Mouse (Mus musculus) ES-Bruce4 (cell line): ENCODE measurements around the gene Gne. TPM values are rescaled to one million over a fixed set of nuclear protein-coding genes. Genes with fewer than 3 reads are reported as not detected.

Experiments
- H3K27ac ChIP-seq: 2 replicates; pipeline ENCODE4 v1.5.1; 2012; ENCODE audit warnings: low read length, inconsistent platforms; ENCODE audit not compliant: insufficient read depth
- H3K27me3 ChIP-seq: 2 replicates; pipeline ENCODE4 v1.6.1; 2012; ENCODE audit warnings: mild to moderate bottlenecking, low read length, inconsistent platforms; ENCODE audit not compliant: control insufficient read depth, poor library complexity, insufficient read depth, severe bottlenecking
- H3K36me3 ChIP-seq: 2 replicates; pipeline ENCODE4 v1.6.1; 2012; ENCODE audit warnings: inconsistent platforms, mild to moderate bottlenecking, low read length, moderate library complexity; ENCODE audit not compliant: control insufficient read depth, poor library complexity, insufficient read depth, severe bottlenecking
- H3K4me1 ChIP-seq: one replicate; pipeline ENCODE4 v1.8.1; 2011; ENCODE audit warnings: low read length; ENCODE audit not compliant: control insufficient read depth, insufficient read depth
- H3K4me3 ChIP-seq: 2 replicates; pipeline ENCODE4 v1.5.1; 2011; ENCODE audit warnings: low read depth, mild to moderate bottlenecking, low read length
- H3K9ac ChIP-seq: 2 replicates; pipeline ENCODE4 v1.6.1; 2012; ENCODE audit warnings: low read depth, mild to moderate bottlenecking, inconsistent platforms; ENCODE audit not compliant: poor library complexity, severe bottlenecking
- H3K9me3 ChIP-seq: replicated peaks from 2 replicates; pipeline ENCODE4 v1.6.1; 2012; ENCODE audit warnings: mild to moderate bottlenecking, low read length, inconsistent platforms; ENCODE audit not compliant: control insufficient read depth, poor library complexity, insufficient read depth, severe bottlenecking
- CTCF ChIP-seq: IDR thresholded peaks from one replicate; pipeline ENCODE4 v1.8.1; 2011; ENCODE audit warnings: low read depth, low read length
- EP300 ChIP-seq: IDR thresholded peaks from 2 replicates; pipeline ENCODE4 v1.6.1; 2011; ENCODE audit warnings: low read depth, low read length; ENCODE audit not compliant: insufficient read depth
- POLR2A ChIP-seq: IDR thresholded peaks from one replicate; pipeline ENCODE4 v1.8.1; 2011; ENCODE audit warnings: low read length; ENCODE audit not compliant: insufficient read depth
- polyA plus RNA-seq: library from polyadenylated mRNA; stranded (reverse); fragments of >200 nt; gene quantifications from 2 replicates; pipeline ENCODE4 v1.2.4, GENCODE M21; 2011; ENCODE audit warnings: low read depth; ENCODE audit not compliant: missing spikeins, insufficient read depth, insufficient read length

Gene Gne
- polyA plus RNA-seq, 1 experiment, result 28.6 TPM

DNA sequence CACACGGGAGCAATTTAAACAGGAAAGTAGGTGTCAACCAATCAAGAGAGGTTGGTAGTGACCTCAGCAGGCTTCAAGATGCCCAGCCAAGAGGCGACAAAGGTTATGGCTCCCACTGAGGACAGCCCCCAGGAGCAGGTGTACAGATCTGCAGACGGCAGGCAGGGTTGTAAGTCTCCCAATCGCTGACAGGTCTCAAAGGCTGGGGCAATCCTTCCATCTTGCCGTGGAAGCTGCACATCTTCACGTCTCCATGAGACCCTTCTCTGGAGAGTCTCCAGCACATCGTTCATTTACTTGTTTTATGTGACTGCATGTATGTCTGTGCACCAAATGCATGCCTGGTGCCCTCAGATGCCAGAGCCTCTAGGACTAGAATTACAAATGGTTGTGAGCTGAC is 26.8 kb upstream of the Gne start:
- TF ChIP-seq POLR2A (no peak), CTCF (no peak), EP300 (no peak)

GRCm38 (mm10) chr4:44108297-44108696 is 24.3 kb upstream of the Gne start:
- no peaks in the 10 kb centered on the region for H3K4me1 ChIP-seq
- H3K36me3 ChIP-seq, result no peaks in the 10 kb centered on the region
- H3K27ac ChIP-seq, result no peak overlapping the region
- TF ChIP-seq EP300, result no peak
- no peak for TF ChIP-seq CTCF
- no peak for TF ChIP-seq POLR2A
- H3K9me3 ChIP-seq, result no peaks in the 10 kb centered on the region
- H3K9ac ChIP-seq, result no peak overlapping the region
- no peak overlapping the region for H3K4me3 ChIP-seq
- H3K27me3 ChIP-seq, result no peaks in the 10 kb centered on the region

More for the DNA sequence above, 26.8 kb upstream of the Gne start:
- no peaks in the 10 kb centered on the region for H3K36me3 ChIP-seq
- no peak overlapping the region for H3K9ac ChIP-seq
- H3K27me3 ChIP-seq, result no peaks in the 10 kb centered on the region
- H3K9me3 ChIP-seq, result no peaks in the 10 kb centered on the region
- H3K4me3 ChIP-seq, result no peak overlapping the region
- no peak overlapping the region for H3K27ac ChIP-seq
- peaks cover 2% of the 10 kb centered on the region for H3K4me1 ChIP-seq

DNA sequence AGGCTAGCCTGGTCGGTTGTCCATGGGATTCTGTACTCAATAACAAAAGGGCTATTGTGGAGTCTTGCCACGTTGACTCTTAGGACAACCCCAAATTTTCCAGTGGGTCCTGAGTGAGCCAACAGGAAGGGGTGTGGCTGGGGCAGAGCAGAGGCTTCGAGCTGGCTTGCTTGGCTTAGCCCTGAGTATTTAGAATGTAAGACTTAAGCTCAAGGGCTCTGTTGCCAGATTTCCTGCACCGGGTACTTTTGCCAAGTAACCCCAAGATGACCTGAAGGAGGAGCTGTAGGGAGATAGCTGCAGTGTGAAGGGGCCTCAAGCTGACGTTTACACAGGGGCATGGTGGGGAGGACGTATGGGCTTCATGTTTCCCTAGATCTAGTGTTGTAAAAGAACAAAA is 23.4 kb upstream of the Gne start:
- H3K9me3 ChIP-seq, result no peaks in the 10 kb centered on the region
- TF ChIP-seq EP300, result no peak
- no peak for TF ChIP-seq CTCF
- no peak for TF ChIP-seq POLR2A
- H3K27ac ChIP-seq, result no peak overlapping the region
- H3K4me1 ChIP-seq, result no peaks in the 10 kb centered on the region
- no peaks in the 10 kb centered on the region for H3K36me3 ChIP-seq
- H3K9ac ChIP-seq, result no peak overlapping the region
- H3K4me3 ChIP-seq, result no peak overlapping the region
- H3K27me3 ChIP-seq, result no peaks in the 10 kb centered on the region

- no peaks in the 10 kb centered on the region for H3K36me3 ChIP-seq
- H3K9me3 ChIP-seq, result no peaks in the 10 kb centered on the region
- no peaks in the 10 kb centered on the region for H3K27me3 ChIP-seq
- peak overlapping the region; percentile 3; the same call in 1 of the 2 replicates for H3K4me3 ChIP-seq
- TF ChIP-seq CTCF (no peak), EP300 (no peak), POLR2A (no peak)
- H3K27ac ChIP-seq, result no peak overlapping the region
- no peak overlapping the region for H3K9ac ChIP-seq
- H3K4me1 ChIP-seq, result no peaks in the 10 kb centered on the region
Measured at GRCm38 (mm10) chr4:44106297-44106821, 22.4 kb upstream of the Gne start.

DNA sequence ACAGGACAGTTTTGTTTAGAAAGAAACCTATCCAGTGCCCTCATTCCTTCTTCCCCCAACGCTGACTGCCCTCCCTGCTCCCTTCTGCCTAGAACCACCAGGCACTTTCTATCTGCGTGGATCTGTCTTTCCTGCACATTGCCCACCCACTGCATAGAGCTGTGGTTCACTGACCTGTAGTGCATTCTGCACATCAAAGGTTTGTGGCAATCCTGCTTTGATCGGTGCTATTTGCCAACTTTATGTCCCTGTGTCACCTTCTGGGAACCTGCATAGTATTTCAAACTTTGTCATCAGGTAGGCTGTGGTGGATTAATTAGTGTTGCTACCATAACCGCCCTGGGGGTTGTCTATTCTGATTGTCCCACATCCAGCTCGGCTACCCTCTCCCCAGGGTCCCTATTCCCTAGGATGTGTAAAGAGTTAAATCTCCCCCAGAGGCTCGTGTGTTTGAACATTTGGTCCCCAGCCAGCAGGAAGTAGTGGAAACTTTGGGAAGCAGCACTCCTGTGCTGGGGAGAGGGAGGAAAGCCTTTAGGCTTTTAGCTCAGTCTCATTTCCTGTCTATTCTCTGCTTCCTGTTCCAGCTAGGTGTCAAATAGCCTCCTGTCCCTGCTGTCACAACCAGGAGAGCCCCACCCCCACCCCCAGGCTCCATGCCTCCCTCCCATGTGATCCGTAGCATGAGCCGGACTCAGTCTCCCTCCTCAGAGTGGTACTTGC is 20.4 kb upstream of the Gne start:
- no peaks in the 10 kb centered on the region for H3K27me3 ChIP-seq
- no peak for TF ChIP-seq EP300
- no peak overlapping the region for H3K27ac ChIP-seq
- H3K4me3 ChIP-seq, result no peak overlapping the region
- H3K4me1 ChIP-seq, result no peaks in the 10 kb centered on the region
- H3K9ac ChIP-seq, result no peak overlapping the region
- H3K36me3 ChIP-seq, result no peaks in the 10 kb centered on the region
- H3K9me3 ChIP-seq, result no peaks in the 10 kb centered on the region

GRCm38 (mm10) chr4:44103620-44104019 is 19.6 kb upstream of the Gne start:
- no peaks in the 10 kb centered on the region for H3K9me3 ChIP-seq
- H3K4me3 ChIP-seq, result no peak overlapping the region
- TF ChIP-seq CTCF (no peak), POLR2A (no peak), EP300 (no peak)
- no peak overlapping the region for H3K9ac ChIP-seq
- no peaks in the 10 kb centered on the region for H3K27me3 ChIP-seq
- no peak overlapping the region for H3K27ac ChIP-seq
- H3K36me3 ChIP-seq, result no peaks in the 10 kb centered on the region
- H3K4me1 ChIP-seq, result no peaks in the 10 kb centered on the region
